Mouse (Mus musculus) adrenal gland, postnatal 10 days (tissue): ENCODE measurements around the gene Eri3. TPM values are rescaled to one million over a fixed set of nuclear protein-coding genes. Genes with fewer than 3 reads are reported as not detected.

Experiments used
- DNase-seq: peaks from one replicate; pipeline ENCODE4 v3.0.0; 2021; ENCODE audit warnings: mixed read lengths
- total RNA-seq, 2 experiments: library from RNA; stranded (reverse); gene quantifications; 2 replicates each; pipeline ENCODE4 v1.2.3; 2021

The Eri3 gene
- total RNA-seq, 2 experiments from 2014 or later, result 74.8 to 96.0 TPM

- DNase-seq, result peak; percentile 50
These were observed 108.6 kb downstream of the Eri3 start for GRCm38 (mm10) chr4:117658582-117659444.

DNA sequence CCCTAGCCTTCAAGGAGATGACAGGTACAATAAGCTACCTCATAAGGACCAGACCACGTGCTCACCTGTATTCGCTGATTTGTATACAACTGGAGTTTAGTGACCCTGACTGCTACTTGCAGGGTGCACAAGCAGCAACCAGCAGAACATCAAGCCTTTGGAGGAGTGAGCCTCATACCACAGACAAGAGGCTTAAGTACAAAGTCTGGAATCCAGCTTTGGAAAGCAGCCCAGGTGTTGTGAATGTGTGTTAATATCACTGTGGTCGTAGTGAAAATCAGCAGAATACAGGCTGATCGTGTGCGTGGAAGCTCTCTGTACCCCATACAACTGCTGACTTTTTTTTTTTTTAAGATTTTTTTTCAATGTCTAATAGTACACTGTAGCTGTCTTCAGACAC is 109.8 kb downstream of the Eri3 start:
- no peak for DNase-seq

DNA sequence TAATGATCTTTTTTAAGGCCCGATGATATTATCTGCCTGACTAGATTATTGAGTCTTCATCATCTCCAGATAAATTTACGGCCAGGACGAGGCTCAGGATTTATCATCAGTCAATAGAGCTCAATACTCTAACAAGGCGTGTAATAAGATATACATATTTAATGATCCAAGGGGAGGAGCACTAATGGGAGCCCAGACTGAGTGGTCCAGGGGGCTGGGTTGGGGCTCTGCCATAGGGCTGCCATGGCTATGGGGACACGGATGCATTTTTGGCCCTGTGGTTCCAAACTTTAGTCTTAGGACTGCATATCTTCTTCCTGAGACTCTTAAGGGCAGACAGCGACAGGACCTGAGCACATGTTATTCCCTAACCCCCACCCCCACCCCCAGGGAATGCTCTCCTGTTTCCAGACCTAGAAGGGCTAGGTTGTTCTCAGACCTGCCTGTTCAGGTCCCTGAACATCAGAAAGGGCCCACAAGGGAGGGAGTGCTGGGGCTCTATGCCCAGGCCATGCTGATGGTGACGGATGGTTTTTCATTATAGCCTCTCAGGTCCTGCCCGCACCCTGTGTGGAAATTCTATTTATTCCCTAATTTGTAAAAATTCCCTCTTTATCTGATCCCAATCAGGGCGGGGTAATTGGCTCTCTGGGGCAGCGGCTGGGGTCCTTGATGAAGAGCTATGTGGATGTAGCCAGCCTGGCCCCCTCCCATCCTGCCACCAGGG is 114.4 kb downstream of the Eri3 start:
- no peak for DNase-seq

DNA sequence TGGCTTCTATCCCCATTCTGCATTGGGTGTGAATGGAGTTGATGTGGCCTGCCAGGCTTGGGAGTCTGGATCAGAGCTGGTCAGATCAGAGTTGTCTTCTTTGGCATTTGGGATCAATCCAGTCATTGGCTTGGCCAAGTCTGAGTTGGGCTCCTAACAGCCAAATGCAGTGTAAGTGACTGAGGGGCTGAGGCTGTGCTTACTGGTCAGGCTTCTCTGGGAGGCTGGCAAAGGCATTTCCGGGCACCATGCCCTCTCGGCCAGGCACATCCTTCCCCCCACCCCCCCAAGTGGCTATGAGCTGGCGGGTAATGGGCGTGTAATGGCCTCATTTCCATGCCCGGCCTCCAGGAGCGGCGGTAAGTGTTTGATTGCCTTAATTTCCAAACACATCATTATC is 115.4 kb downstream of the Eri3 start:
- DNase-seq, result no peak

GRCm38 (mm10) chr4:117666054-117666453 is 115.9 kb downstream of the Eri3 start:
- no peak for DNase-seq

- no peak for DNase-seq
These were observed 119.7 kb downstream of the Eri3 start for GRCm38 (mm10) chr4:117669874-117670273.

DNA sequence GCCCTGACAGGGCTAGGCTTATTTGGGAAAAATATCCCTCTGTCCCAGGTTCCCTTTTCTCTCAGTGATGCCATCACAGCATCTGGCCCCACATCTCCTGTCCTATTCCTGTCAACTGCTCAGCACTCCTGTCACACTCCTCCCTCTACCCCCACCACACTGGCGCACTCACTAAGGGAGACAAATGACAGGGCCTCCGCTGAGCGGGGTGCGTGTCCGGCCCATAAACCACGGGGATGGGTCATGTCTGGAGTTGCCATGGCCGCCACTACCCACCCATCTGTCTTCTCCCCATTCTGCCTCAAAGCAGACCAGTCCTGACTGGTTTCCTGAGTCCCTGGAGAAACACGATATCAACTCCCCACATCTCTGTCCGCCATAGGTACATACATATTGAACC is 121.9 kb downstream of the Eri3 start:
- no peak for DNase-seq

- DNase-seq, result no peak
These were observed 123.7 kb downstream of the Eri3 start for GRCm38 (mm10) chr4:117673901-117674300.

GRCm38 (mm10) chr4:117676903-117677302 is 126.7 kb downstream of the Eri3 start:
- peak; percentile 88 for DNase-seq

DNA sequence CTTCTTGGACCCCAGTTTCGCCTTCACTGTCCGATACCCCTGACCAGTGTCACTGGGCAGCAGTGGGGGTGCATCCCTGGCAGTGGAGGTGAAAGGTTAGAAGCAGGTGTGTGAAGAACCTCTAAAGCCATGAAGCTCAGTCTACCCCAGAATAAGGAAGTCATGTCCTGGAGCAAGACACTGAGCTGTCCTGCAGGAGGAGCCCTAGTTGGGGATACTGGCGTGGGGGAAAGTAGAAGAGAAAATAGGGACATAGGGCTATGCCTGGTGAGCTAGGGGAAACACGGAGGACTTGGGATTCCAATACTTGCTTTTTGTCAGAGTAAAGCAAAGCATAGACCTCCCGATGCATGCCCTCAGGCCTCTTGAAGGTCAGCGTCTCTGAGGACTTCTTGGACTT is 130.8 kb downstream of the Eri3 start:
- DNase-seq, result no peak

GRCm38 (mm10) chr4:117681931-117682461 is 131.8 kb downstream of the Eri3 start, which contains the start of gene Dmap1:
Gene Dmap1 (minus strand): TSS chr4:117682273.
- peak; percentile 88 for DNase-seq

DNA sequence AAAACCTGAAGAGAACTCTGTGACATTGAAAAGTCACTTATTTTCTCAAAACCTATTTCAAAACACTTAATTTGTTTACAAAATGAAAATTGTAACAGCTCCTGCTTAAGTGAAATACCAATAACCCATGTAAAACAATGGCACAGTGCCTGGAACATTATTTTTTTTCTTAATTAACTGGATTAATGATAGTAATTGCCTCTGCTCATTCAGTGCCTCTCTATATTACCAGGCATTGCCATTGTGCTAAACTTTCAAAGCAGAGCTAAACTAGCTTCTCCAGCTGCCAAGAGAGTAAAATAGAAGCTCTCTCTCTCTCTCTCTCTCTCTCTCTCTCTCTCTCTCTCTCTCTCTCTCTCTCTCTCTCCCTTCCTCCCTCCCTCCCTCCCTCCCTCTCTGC is 132.3 kb downstream of the Eri3 start:
- no peak for DNase-seq

DNA sequence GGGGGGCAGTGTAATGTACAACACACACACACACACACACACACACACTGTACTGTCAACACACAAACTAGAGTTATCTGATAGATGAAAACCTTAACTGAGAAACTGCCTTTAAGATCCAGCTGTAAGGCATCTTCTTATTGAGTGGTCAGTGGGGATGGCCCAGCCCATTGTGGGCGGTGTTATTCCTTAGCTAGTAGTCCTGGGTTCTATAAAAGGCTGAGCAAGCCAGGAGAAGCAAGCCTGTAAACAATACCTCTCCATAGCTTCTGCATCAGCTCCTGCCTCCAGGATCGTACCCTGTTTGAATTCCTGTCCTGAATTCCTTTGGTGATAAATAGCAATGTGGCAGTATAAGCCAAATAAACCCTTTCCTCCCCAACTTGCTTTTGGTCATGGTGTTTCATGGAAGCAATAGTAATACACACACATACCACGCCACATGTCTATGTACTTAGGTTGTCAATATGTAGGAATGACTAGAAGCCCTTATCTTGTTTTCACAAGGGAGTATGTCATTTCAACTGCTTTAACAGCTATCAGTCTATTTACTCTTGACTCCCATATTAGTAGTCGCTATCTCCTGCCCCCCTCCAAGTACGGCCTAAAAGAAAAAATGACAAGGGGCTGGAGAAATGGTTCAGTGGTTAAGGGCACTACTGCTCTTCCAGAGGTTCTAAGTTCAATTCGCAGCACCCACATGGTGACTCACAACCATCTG is 133.0 kb downstream of the Eri3 start:
- DNase-seq, result no peak

- DNase-seq, result no peak
These were observed 136.2 kb downstream of the Eri3 start for GRCm38 (mm10) chr4:117686354-117686753.

- peak; percentile 69 for DNase-seq
These were observed 155.2 kb downstream of the Eri3 start for GRCm38 (mm10) chr4:117705361-117705760.

DNA sequence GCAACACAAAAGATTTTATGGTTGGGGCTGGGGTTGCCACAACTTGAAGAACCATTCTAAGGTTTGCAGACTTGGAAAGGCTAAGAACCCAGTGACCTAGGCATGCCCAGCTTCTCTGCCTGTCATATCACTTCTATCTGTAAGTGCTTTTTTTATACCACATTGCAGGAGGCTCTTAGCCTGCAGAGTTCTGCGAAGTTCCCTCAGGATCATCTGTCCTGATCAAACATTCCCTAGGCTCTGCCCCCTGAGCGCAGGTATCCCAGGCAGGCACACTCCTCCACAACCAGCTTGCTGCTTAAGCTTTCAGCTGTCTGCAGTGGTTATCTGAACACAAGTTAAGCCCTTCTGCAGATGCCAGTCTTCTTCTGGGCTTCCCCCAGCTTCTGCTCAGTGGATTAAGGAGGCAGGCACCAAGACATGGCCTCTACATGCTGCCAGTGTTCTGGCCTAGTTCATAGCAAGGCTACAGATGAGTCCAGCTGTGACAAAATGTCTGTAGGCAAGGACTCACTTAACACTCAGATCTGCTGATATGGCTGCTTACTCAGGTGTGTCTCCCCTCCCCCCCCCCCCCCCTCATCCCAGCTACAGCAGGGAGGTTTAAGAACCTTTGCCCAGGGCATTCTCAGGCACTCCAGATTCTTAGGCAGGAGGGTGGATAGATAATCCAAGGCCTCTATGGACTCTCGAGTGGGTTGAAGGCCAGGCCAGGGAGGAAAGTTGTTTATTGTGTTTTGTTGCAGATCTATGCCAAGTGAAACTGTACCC is 158.8 kb downstream of the Eri3 start:
- no peak for DNase-seq

GRCm38 (mm10) chr4:117712314-117712713 is 162.1 kb downstream of the Eri3 start:
- no peak for DNase-seq

DNA sequence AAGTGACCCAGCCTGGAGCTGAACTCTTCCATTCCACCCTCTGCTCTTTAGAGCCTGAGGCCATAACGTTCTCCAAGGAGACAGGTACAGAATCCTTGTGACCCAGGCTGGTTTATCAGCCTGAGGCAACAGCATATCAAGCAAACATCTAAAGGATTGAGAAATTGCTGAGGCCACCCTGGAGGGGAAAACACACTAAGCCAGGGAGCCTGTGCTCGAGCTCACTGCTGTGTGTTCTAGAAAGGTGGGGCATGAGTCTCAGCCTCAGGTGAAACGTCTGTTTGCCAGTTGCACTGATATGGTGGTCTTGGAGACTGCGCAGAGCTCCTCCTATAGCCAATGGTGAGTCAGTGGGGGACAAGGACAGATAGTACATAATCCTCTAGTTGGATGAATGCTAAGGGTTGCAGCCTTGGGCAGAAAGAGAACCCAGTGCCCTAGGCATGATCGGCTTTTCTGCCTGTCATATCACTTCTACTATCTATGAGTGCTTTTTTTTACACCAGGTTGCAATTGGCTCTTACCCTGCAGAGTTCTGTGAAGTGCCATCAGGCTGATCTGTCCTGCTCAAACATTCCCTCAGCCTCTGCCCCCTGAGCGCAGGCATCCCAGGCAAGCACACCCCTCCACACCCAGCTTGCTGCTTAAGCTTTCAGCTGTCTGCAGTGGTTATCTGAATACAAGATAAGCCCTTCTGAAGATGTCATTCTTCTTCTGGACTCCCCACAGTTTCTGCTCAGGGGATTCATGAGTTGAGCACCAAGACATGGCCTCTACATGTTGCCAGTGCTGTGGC is 163.3 kb downstream of the Eri3 start:
- DNase-seq, result no peak
